Mouse (Mus musculus) E14TG2a.4 (cell line): Measurements from ENCODE around the gene Hibch.
A peak's percentile ranks its signal among the peaks of the same experiment; 100 is the strongest.
"Not testable (repeated sequence)": the region's sequence is repeated elsewhere in the genome, so short reads cannot be mapped to it uniquely, and the experiment has no call there.

Source experiments
- H3K27me3 ChIP-seq: 2 replicates; pipeline ENCODE4 v1.6.1; 2014; ENCODE audit warnings: low read length, control low read depth; ENCODE audit not compliant: insufficient read depth
- H3K36me3 ChIP-seq: 2 replicates; pipeline ENCODE4 v1.6.1; 2014; ENCODE audit warnings: low read length, control low read depth; ENCODE audit not compliant: insufficient read depth
- H3K4me1 ChIP-seq: replicated peaks from 2 replicates; pipeline ENCODE4 v1.6.1; 2014; ENCODE audit warnings: low read depth, low read length, control low read depth
- H3K4me3 ChIP-seq: replicated peaks from 2 replicates; pipeline ENCODE4 v1.5.1; 2014; ENCODE audit warnings: mild to moderate bottlenecking, low read length
- H3K9me3 ChIP-seq: 2 replicates; pipeline ENCODE4 v1.6.1; 2014; ENCODE audit warnings: low read length, control low read depth
- CTCF ChIP-seq: conservative IDR thresholded peaks from 2 replicates; pipeline ENCODE4 v1.5.1; 2014; ENCODE audit warnings: low read length
- NANOG ChIP-seq: IDR thresholded peaks from 2 replicates; pipeline ENCODE4 v1.6.1; 2014; ENCODE audit warnings: borderline replicate concordance, low read length, mixed read lengths
- POU5F1 ChIP-seq: IDR thresholded peaks from 2 replicates; pipeline ENCODE4 v1.6.1; 2014; ENCODE audit warnings: low read length, borderline replicate concordance

Gene Hibch

DNA sequence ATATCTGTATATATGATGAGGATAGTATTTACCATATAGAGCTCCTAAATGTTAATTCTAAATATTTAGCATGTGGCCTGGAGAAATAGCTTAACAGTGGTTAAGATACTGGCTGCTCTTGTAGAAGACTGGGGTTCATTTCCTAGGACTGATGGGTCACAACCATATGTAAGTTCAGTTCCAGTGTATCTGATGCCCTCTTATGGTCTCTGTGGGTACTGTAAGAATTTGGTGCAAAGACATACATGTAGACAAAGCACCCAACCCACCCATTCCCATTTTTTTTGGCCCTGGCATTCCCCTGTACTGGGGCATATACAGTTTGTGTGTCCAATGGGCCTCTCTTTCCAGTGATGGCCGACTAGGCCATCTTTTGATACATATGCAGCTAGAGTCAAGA is 9.3 kb downstream of the Hibch start:
- H3K27me3 ChIP-seq, result not testable (repeated sequence)

DNA sequence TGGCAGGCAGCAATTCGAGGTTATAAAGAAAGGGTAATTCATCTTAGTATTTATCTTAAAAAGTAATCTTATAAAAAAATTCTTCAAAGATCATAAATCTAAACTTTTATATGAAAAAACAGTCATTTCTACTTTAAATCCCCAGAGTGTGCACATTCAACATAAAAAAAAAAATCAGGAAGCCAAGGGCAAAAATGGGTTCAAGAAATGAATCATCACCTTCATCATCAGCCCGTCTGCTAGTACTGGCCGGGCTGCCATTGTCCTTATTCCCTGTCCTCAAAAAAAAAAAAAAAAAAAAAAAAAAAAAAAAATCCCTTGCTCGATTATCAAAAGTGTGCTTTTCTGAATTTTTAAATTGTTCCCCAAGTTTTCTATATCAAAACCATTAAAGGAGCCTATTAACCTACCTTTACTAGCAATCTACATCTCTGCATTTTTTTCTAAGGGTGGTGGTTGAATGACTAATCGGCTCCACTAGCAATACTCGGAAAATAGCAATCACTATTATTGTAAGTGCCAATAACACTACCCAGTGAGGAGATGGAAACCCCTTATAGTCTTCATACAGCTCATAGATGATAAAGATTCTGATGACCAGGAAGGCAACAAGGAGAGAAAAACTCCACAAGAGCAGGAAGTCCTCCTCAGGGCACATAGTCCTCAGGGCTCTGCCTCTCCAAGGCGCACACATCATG is 11.3 kb downstream of the Hibch start:
- Histone ChIP-seq H3K27me3 (no peaks in the 10 kb centered on the region), H3K4me3 (no peak overlapping the region), H3K9me3 (no peaks in the 10 kb centered on the region), H3K4me1 (no peaks in the 10 kb centered on the region), H3K36me3 (no peaks in the 10 kb centered on the region; the same call in 1 of the 2 replicates)
- TF ChIP-seq POU5F1, result no peak
- no peak for TF ChIP-seq NANOG
- TF ChIP-seq CTCF, result no peak

More for the DNA sequence above, 9.3 kb downstream of the Hibch start:
- H3K9me3 ChIP-seq, H3K4me3 ChIP-seq, H3K4me1 ChIP-seq, H3K36me3 ChIP-seq: not testable (repeated sequence)
- peak; percentile 26; the same call in 1 of the 2 replicates for TF ChIP-seq CTCF

DNA sequence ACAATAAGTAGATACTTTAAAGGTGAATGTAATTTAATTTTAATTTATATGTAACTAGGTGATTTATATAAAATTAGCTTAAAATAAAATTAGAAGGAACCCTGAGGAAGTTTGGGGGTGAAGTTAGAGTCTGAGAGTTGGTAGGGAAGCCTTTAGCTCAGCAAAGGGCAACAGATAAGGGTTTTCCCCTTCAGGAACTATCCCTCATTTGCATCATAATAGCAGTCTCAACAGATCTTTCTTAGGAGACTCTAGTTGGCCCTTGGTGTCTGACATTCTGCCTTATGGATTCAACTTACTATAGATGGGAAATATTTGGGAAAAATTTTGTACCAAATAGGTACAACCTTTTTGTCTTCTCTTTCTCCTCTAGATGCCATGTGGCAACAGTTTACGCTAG is 19.5 kb downstream of the Hibch start:
- Histone ChIP-seq H3K4me1 (peaks cover 11% of the 10 kb centered on the region), H3K9me3 (no peaks in the 10 kb centered on the region), H3K36me3 (no peaks in the 10 kb centered on the region; the same call in 1 of the 2 replicates), H3K27me3 (no peaks in the 10 kb centered on the region), H3K4me3 (no peak overlapping the region)
- TF ChIP-seq POU5F1 (peak; percentile 75; the same call in 1 of the 2 replicates), NANOG (no peak)

DNA sequence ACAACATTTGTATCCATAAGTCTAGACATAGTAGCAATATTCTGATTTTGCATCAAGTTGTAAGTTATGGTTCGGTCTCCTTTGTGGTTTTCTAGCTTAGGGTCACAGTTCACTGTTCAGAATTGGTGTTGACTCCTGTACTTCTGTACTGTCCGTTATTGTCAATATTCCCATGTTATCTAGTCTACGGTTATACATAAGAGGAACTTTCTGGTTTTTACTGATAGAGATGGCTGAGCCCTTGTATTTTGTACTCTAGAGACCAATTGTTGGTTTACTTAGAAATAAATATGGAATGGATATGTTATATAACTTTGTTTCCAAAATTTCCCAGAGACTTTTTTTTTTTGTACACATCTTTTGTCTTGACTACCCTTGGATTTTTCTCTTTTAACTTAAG is 21.3 kb downstream of the Hibch start:
- Histone ChIP-seq H3K36me3 (no peaks in the 10 kb centered on the region), H3K27me3 (no peaks in the 10 kb centered on the region), H3K4me1 (peaks cover 11% of the 10 kb centered on the region), H3K9me3 (no peaks in the 10 kb centered on the region), H3K4me3 (no peak overlapping the region)
- TF ChIP-seq POU5F1 (no peak), CTCF (no peak), NANOG (no peak)

DNA sequence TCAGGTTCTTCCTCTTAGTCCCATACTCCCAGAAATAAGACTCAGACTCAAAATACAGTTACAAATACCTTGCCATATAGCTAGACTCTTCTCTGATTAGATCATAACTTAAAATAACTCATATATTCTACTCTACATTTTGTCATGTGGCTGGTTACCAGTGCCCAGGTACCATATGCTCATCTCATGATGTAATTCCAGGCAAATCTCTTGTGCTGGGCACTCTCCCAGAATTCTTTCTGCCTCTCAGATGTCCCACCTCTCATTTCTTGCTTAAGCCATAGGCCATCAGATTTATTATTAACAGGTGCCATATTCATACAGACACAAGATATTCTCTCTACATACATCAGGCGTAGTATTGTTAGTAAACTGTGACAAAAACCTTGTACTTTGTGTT is 23.1 kb downstream of the Hibch start:
- H3K36me3 ChIP-seq, result 0 out of 2 replicates have a peak, but pooled peaks cover 3% of the 10 kb centered on the region
- H3K4me1 ChIP-seq, result peaks cover 11% of the 10 kb centered on the region
- H3K9me3 ChIP-seq, result no peaks in the 10 kb centered on the region
- no peak overlapping the region for H3K4me3 ChIP-seq
- H3K27me3 ChIP-seq, result no peaks in the 10 kb centered on the region
- TF ChIP-seq POU5F1 (no peak), NANOG (no peak), CTCF (no peak)

DNA sequence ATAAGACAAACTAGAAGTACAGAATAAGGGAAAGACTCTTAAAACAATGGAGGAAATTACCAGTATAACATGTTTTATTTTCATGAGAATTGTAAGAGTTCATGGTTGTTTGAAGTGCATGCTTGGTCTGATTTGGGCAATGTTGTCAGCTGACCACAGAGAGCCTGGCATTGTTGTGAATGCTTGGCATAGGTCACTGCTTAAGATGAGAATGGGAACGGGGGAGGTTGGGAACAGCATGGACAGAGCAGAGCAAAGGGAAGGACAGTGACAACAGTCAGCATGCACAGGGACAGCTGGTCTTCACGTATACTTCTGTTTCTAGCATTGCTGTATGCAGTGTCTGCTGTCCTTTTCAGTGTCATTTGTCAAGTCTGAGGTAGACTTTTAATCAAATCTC is 39.5 kb downstream of the Hibch start:
- no peak overlapping the region for H3K4me3 ChIP-seq

DNA sequence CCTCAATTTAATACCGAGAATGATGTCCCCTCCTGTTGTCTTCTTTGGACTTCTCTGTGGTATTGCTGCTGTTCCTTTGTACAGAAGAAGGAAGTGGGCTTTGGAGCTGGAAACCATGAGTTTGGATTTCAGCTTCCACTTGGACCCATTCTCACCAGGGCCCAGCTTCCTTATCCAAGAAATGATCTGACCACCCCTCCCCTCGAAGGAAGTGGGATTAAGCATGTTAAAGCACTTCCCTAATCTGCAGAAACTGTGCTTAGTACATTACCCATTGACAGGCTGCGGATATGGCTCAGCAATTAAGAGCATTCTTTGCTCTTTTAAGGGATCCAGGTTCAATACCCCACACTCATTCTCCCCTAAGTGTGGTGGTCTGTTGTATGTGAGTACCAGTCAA is 65.1 kb downstream of the Hibch start:
- TF ChIP-seq POU5F1, result no peak
- TF ChIP-seq NANOG, result no peak
- TF ChIP-seq CTCF, result no peak
- H3K4me1 ChIP-seq, result no peaks in the 10 kb centered on the region
- peaks cover 16% of the 10 kb centered on the region for H3K36me3 ChIP-seq
- no peak overlapping the region for H3K4me3 ChIP-seq
- no peaks in the 10 kb centered on the region for H3K27me3 ChIP-seq
- no peaks in the 10 kb centered on the region for H3K9me3 ChIP-seq

More for the DNA sequence above, 39.5 kb downstream of the Hibch start:
- H3K9me3 ChIP-seq, result no peaks in the 10 kb centered on the region
- H3K4me1 ChIP-seq, result no peaks in the 10 kb centered on the region
- H3K27me3 ChIP-seq, result no peaks in the 10 kb centered on the region
- no peak for TF ChIP-seq POU5F1
- no peak for TF ChIP-seq CTCF
- no peak for TF ChIP-seq NANOG
- H3K36me3 ChIP-seq, result peaks cover 6% of the 10 kb centered on the region; the same call in 1 of the 2 replicates

DNA sequence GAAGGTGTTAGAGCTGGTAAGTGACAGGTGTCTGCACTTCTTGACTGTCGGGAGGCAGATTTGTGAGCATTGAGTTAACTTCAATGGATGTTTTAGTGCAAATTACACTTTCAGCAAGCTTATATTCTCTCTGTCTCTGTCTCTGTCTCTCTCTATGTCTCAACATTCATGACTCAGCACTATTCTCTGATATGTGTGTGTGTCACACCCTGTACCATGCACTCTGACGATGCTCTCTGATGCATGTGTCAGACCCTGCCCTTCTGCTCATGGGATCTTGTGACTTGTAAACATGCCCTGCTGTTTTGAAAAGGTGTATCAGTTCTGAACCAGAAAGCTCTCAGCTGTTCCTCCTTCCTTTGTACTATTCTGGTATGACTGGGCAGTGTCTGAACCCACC is 71.9 kb downstream of the Hibch start:
- no peak overlapping the region for H3K4me3 ChIP-seq
- TF ChIP-seq NANOG, result no peak
- no peak for TF ChIP-seq POU5F1
- TF ChIP-seq CTCF, result no peak
- peaks cover 32% of the 10 kb centered on the region for H3K36me3 ChIP-seq
- H3K27me3 ChIP-seq, result no peaks in the 10 kb centered on the region
- H3K4me1 ChIP-seq, result peaks cover 8% of the 10 kb centered on the region
- H3K9me3 ChIP-seq, result peaks cover 9% of the 10 kb centered on the region

DNA sequence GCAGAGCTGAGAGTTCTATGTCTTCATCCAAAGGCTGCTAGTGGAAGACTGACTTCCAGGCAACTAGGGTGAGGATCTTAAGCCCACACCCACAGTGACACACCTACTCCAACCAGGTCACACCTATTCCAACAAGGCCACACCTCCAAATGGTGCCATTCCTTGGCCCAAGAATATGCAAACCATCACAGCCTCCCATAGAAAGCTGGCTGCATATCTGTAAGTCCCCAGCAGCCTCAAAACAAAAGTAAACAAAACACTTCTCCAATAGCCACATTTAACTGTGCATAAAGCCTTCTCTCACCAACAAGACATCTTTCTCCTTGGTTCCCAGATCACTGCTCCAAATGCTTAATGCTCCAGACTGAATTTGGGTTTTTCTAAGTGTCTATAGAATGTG is 74.2 kb downstream of the Hibch start:
- not testable (repeated sequence) for H3K27me3 ChIP-seq, H3K4me1 ChIP-seq, H3K4me3 ChIP-seq
- Histone ChIP-seq H3K36me3 (peaks cover 34% of the 10 kb centered on the region), H3K9me3 (peaks cover 15% of the 10 kb centered on the region)

DNA sequence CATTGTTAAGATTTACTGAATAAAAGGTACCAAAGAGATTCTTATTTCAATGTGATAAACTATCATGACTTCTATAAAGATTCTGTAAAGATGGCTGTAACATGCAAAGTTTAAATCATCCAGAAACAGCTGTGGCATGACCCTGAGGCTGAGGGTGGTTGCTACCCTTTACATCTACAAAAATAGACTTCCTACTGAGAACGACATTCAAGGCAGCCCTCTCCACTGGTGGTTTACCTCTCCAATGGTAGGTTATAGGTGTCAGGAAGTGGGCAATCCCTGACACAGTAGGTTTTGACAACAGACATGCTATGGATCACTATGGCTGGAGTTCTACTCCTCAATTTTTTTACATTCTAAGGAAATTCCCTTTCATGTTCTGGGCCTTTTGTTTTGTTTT is 79.8 kb downstream of the Hibch start:
- Histone ChIP-seq H3K9me3 (peaks cover 58% of the 10 kb centered on the region), H3K36me3 (peaks cover 50% of the 10 kb centered on the region)
- not testable (repeated sequence) for H3K27me3 ChIP-seq, H3K4me3 ChIP-seq, H3K4me1 ChIP-seq
